Mouse (Mus musculus) MEL (cell line): ENCODE measurements around the gene Eipr1.

Source experiments
- CTCF ChIP-seq, 3 experiments: IDR thresholded peaks in 2 of 3; conservative IDR thresholded peaks in 1 of 3; 2 replicates each; pipeline ENCODE4 v1.5.1; 2011 to 2012; ENCODE audit warnings: low read length in 3 of 3, low read depth in 2 of 3, mild to moderate bottlenecking in 2 of 3, improper control_type of control experiment in 1 of 3, inconsistent platforms in 1 of 3, mixed read lengths in 1 of 3, moderate library complexity in 1 of 3; ENCODE audit not compliant: control insufficient read depth in 1 of 3, insufficient read depth in 1 of 3, poor library complexity in 1 of 3, severe bottlenecking in 1 of 3
- EP300 ChIP-seq, 2 experiments: IDR thresholded peaks; 2 replicates each; pipeline ENCODE4 v1.6.1; 2011; ENCODE audit warnings: improper control_type of control experiment in 2 of 2, low read length in 2 of 2, low read depth in 1 of 2, mild to moderate bottlenecking in 1 of 2
- GATA1 ChIP-seq: IDR thresholded peaks from 2 replicates; pipeline ENCODE4 v1.6.1; 2011; ENCODE audit warnings: low read depth, low read length, improper control_type of control experiment
- MAX ChIP-seq: IDR thresholded peaks from 2 replicates; pipeline ENCODE4 v1.6.1; 2011; ENCODE audit warnings: low read length, improper control_type of control experiment
- POLR2A ChIP-seq, 2 experiments: IDR thresholded peaks; 2 replicates each; pipeline ENCODE4 v1.6.1; 2011 to 2012; ENCODE audit warnings: low read length in 2 of 2, mild to moderate bottlenecking in 2 of 2, control low read depth in 1 of 2, improper control_type of control experiment in 1 of 2, low read depth in 1 of 2, moderate library complexity in 1 of 2; ENCODE audit not compliant: control insufficient read depth in 1 of 2, insufficient read depth in 1 of 2, poor library complexity in 1 of 2
- POLR2AphosphoS2 ChIP-seq: IDR thresholded peaks from 2 replicates; pipeline ENCODE4 v1.6.1; 2011; ENCODE audit warnings: low read length, improper control_type of control experiment

DNA sequence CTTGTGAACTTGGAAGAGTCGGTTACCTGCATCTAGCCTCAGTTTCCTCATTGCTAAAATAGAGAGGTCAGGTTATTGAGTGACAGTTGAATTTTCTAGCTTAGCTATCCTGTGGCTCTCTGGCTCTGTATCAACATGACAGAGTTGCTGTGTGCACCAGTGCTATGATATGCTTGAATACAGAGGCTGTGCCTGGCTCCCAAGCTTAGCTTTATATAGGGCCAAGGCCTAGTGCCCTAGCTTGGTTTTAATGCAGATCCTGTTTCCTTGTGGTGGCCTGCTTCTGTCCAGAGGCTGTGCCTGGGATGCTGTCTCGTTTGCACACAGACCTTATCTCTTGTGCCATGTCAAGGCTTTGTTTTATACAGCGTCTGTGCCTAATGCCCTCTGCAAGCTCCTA, 66.3 kb downstream of the Eipr1 start:
- TF ChIP-seq CTCF (IDR thresholded peaks at IDR 0.05 in 2 of 3, conservative IDR thresholded peaks at IDR 0.05 in 1 of 3; ENCODE audit: control insufficient read depth in 1 of 3, insufficient read depth in 1 of 3, low read depth in 2 of 3, low read length in 3 of 3, poor library complexity in 1 of 3, severe bottlenecking in 1 of 3) (no peak), POLR2A (IDR thresholded peaks at IDR 0.05; ENCODE audit: control insufficient read depth in 1 of 2, insufficient read depth in 1 of 2, low read depth in 1 of 2, low read length in 2 of 2, poor library complexity in 1 of 2) (no peak), MAX (no peak), EP300 (IDR thresholded peaks at IDR 0.05; ENCODE audit: low read depth in 1 of 2, low read length in 2 of 2) (no peak), POLR2AphosphoS2 (no peak), GATA1 (no peak)
